Mouse (Mus musculus) limb, embryonic 15.5 days (tissue): Measurements from ENCODE around the gene Aff1. TPM values are rescaled to one million over a fixed set of nuclear protein-coding genes. Genes with fewer than 3 reads are reported as not detected.

Experiments used
- ATAC-seq: fragments of 200-750 bp; cut with Nextera tagmentation; 2 replicates; pipeline ENCODE4 v1.8.0; 2017; ENCODE audit warnings: low read depth, moderate TSS enrichment; ENCODE audit not compliant: insufficient number of reproducible peaks, low FRiP score, low TSS enrichment
- H3K27ac ChIP-seq: fragments of 300-500 bp; sonication (generic); 2 replicates; pipeline ENCODE4 v1.5.1; 2015; ENCODE audit warnings: moderate library complexity, mild to moderate bottlenecking, inconsistent platforms
- H3K27me3 ChIP-seq: fragments of 300-500 bp; sonication (generic); 2 replicates; pipeline ENCODE4 v1.6.1; 2015; ENCODE audit warnings: inconsistent platforms
- H3K36me3 ChIP-seq: fragments of 300-500 bp; sonication (generic); 2 replicates; pipeline ENCODE4 v1.6.1; 2015; ENCODE audit warnings: inconsistent platforms
- H3K4me1 ChIP-seq: fragments of 300-500 bp; sonication (generic); 2 replicates; pipeline ENCODE4 v1.6.1; 2015; ENCODE audit warnings: inconsistent platforms
- H3K4me2 ChIP-seq: fragments of 300-500 bp; sonication (generic); 2 replicates; pipeline ENCODE4 v1.6.1; 2015; ENCODE audit warnings: mild to moderate bottlenecking, inconsistent platforms
- H3K4me3 ChIP-seq: fragments of 300-500 bp; sonication (generic); 2 replicates; pipeline ENCODE4 v1.5.1; 2015; ENCODE audit warnings: mild to moderate bottlenecking, inconsistent platforms
- H3K9ac ChIP-seq: fragments of 300-500 bp; sonication (generic); 2 replicates; pipeline ENCODE4 v1.6.1; 2015; ENCODE audit warnings: inconsistent platforms
- H3K9me3 ChIP-seq: fragments of 300-500 bp; sonication (generic); 2 replicates; pipeline ENCODE4 v1.6.1; 2016; ENCODE audit warnings: inconsistent platforms
- WGBS: fragments of 180-500 bp; shearing (Covaris S2); methylation state at CpG from one replicate; pipeline ENCODE4 v1.1.7; 2015; 5-methylcytosine and 5-hydroxymethylcytosine counted together
- polyA plus RNA-seq: library from polyadenylated mRNA; unstranded; fragments of >200 nt; fragmentation: Nextera tagmentation; extraction: Ambion mirVana; gene quantifications from 2 replicates; pipeline ENCODE4 v1.2.1, GENCODE M21; 2015

The Aff1 gene
- 5.1 and 5.6 TPM in 2 replicates for polyA plus RNA-seq

- Histone ChIP-seq H3K4me1 (peaks cover 15% of the 10 kb centered on the region), H3K9me3 (no peaks in the 10 kb centered on the region), H3K4me2 (peak within 1 kb of the TSS; percentile 100), H3K9ac (peak within 1 kb of the TSS; percentile 40; the same call in 1 of the 2 replicates), H3K27ac (no peak within 1 kb of the TSS; the same call in 1 of the 2 replicates), H3K36me3 (no peaks in the 10 kb centered on the region), H3K27me3 (peaks cover 26% of the 10 kb centered on the region), H3K4me3 (peak within 1 kb of the TSS; percentile 64)
- ATAC-seq = peak; percentile 67
- WGBS = 3% methylated on average over 50 of the region's 50 CpGs
Observed at GRCm38 (mm10) chr5:103691624-103692530, at the start of gene Aff1. TSS of gene Aff1 (plus strand) at chr5:103692374.

GRCm38 (mm10) chr5:103644167-103644566 is 48.0 kb upstream of the Aff1 start:
- H3K36me3 ChIP-seq = no peaks in the 10 kb centered on the region
- no peak for ATAC-seq

GRCm38 (mm10) chr5:103647320-103647719 is 44.9 kb upstream of the Aff1 start:
- no peak overlapping the region for H3K9ac ChIP-seq
- no peaks in the 10 kb centered on the region for H3K27me3 ChIP-seq
- no peak overlapping the region for H3K27ac ChIP-seq
- no peaks in the 10 kb centered on the region for H3K9me3 ChIP-seq
- H3K4me1 ChIP-seq = no peaks in the 10 kb centered on the region
- no peaks in the 10 kb centered on the region for H3K36me3 ChIP-seq
- no peak overlapping the region for H3K4me2 ChIP-seq
- ATAC-seq = no peak
- 77% methylated on average over 3 of the region's 3 CpGs for WGBS
- H3K4me3 ChIP-seq = no peak overlapping the region

More at GRCm38 (mm10) chr5:103644167-103644566, 48.0 kb upstream of the Aff1 start:
- Histone ChIP-seq H3K27me3 (no peaks in the 10 kb centered on the region), H3K4me1 (no peaks in the 10 kb centered on the region), H3K4me2 (no peak overlapping the region), H3K27ac (no peak overlapping the region), H3K4me3 (no peak overlapping the region), H3K9ac (no peak overlapping the region), H3K9me3 (no peaks in the 10 kb centered on the region)
- WGBS = 94% methylated on average over 1 of the region's 1 CpGs

- Histone ChIP-seq H3K36me3 (no peaks in the 10 kb centered on the region), H3K27ac (no peak overlapping the region), H3K4me2 (no peak overlapping the region), H3K27me3 (peaks cover 3% of the 10 kb centered on the region; the same call in 1 of the 2 replicates), H3K9me3 (no peaks in the 10 kb centered on the region), H3K4me3 (no peak overlapping the region), H3K4me1 (peaks cover 9% of the 10 kb centered on the region), H3K9ac (no peak overlapping the region)
- no peak for ATAC-seq
- WGBS = 37% methylated on average over 6 of the region's 6 CpGs
Observed at GRCm38 (mm10) chr5:103654225-103654624, 37.9 kb upstream of the Aff1 start.

GRCm38 (mm10) chr5:103654780-103655179 is 37.4 kb upstream of the Aff1 start:
- Histone ChIP-seq H3K27ac (no peak overlapping the region), H3K4me3 (peak overlapping the region; percentile 56; the same call in 1 of the 2 replicates), H3K9me3 (no peaks in the 10 kb centered on the region), H3K9ac (no peak overlapping the region), H3K36me3 (no peaks in the 10 kb centered on the region), H3K4me1 (peaks cover 9% of the 10 kb centered on the region), H3K4me2 (peak overlapping the region; percentile 98; the same call in 1 of the 2 replicates), H3K27me3 (peaks cover 3% of the 10 kb centered on the region; the same call in 1 of the 2 replicates)
- 54% methylated on average over 4 of the region's 4 CpGs for WGBS
- ATAC-seq = no peak

GRCm38 (mm10) chr5:103655346-103656118 is 36.6 kb upstream of the Aff1 start, which contains the start of gene 1700016H13Rik:
TSS of gene 1700016H13Rik (minus strand) at chr5:103656010.
- ATAC-seq = peak; percentile 77; the same call in 1 of the 2 replicates
- H3K9me3 ChIP-seq = no peaks in the 10 kb centered on the region
- peak within 1 kb of the TSS; percentile 98 for H3K4me2 ChIP-seq
- H3K4me1 ChIP-seq = peaks cover 9% of the 10 kb centered on the region
- no peak within 1 kb of the TSS for H3K27ac ChIP-seq
- H3K4me3 ChIP-seq = peak within 1 kb of the TSS; percentile 56
- no peaks in the 10 kb centered on the region for H3K36me3 ChIP-seq
- peaks cover 3% of the 10 kb centered on the region; the same call in 1 of the 2 replicates for H3K27me3 ChIP-seq
- WGBS = 2% methylated on average over 53 of the region's 56 CpGs
- peak within 1 kb of the TSS; percentile 34; the same call in 1 of the 2 replicates for H3K9ac ChIP-seq

- H3K9ac ChIP-seq = no peak overlapping the region
- H3K9me3 ChIP-seq = no peaks in the 10 kb centered on the region
- no peak overlapping the region for H3K4me2 ChIP-seq
- H3K27me3 ChIP-seq = peaks cover 3% of the 10 kb centered on the region; the same call in 1 of the 2 replicates
- no peaks in the 10 kb centered on the region for H3K36me3 ChIP-seq
- H3K4me3 ChIP-seq = no peak overlapping the region
- H3K4me1 ChIP-seq = peaks cover 9% of the 10 kb centered on the region
- 66% methylated on average over 5 of the region's 5 CpGs for WGBS
- ATAC-seq = no peak
- H3K27ac ChIP-seq = no peak overlapping the region
Observed at GRCm38 (mm10) chr5:103658921-103659320, 33.3 kb upstream of the Aff1 start.

GRCm38 (mm10) chr5:103659571-103659970 is 32.6 kb upstream of the Aff1 start:
- Histone ChIP-seq H3K9me3 (no peaks in the 10 kb centered on the region), H3K27ac (no peak overlapping the region), H3K36me3 (no peaks in the 10 kb centered on the region), H3K27me3 (peaks cover 3% of the 10 kb centered on the region; the same call in 1 of the 2 replicates), H3K4me1 (peaks cover 9% of the 10 kb centered on the region), H3K9ac (no peak overlapping the region), H3K4me3 (no peak overlapping the region), H3K4me2 (no peak overlapping the region)
- 28% methylated on average over 3 of the region's 3 CpGs for WGBS
- ATAC-seq = no peak

GRCm38 (mm10) chr5:103664932-103665331 is 27.2 kb upstream of the Aff1 start:
- no peaks in the 10 kb centered on the region for H3K4me1 ChIP-seq
- H3K9me3 ChIP-seq = no peaks in the 10 kb centered on the region
- H3K36me3 ChIP-seq = no peaks in the 10 kb centered on the region
- H3K4me3 ChIP-seq = no peak overlapping the region
- H3K27ac ChIP-seq = no peak overlapping the region
- 77% methylated on average over 9 of the region's 9 CpGs for WGBS
- H3K4me2 ChIP-seq = no peak overlapping the region
- H3K27me3 ChIP-seq = no peaks in the 10 kb centered on the region
- H3K9ac ChIP-seq = no peak overlapping the region
- ATAC-seq = no peak

GRCm38 (mm10) chr5:103665876-103666275 is 26.3 kb upstream of the Aff1 start:
- no peak overlapping the region for H3K9ac ChIP-seq
- H3K4me2 ChIP-seq = no peak overlapping the region
- no peaks in the 10 kb centered on the region for H3K27me3 ChIP-seq
- no peaks in the 10 kb centered on the region for H3K4me1 ChIP-seq
- no peaks in the 10 kb centered on the region for H3K9me3 ChIP-seq
- H3K4me3 ChIP-seq = no peak overlapping the region
- no peak overlapping the region for H3K27ac ChIP-seq
- no peak for ATAC-seq
- 80% methylated on average over 2 of the region's 2 CpGs for WGBS
- H3K36me3 ChIP-seq = no peaks in the 10 kb centered on the region

- Histone ChIP-seq H3K4me3 (no peak overlapping the region), H3K9me3 (no peaks in the 10 kb centered on the region), H3K4me2 (no peak overlapping the region), H3K9ac (no peak overlapping the region), H3K4me1 (0 out of 2 replicates have a peak, but pooled peaks cover 2% of the 10 kb centered on the region), H3K27me3 (no peaks in the 10 kb centered on the region), H3K27ac (no peak overlapping the region), H3K36me3 (no peaks in the 10 kb centered on the region)
- 66% methylated on average over 3 of the region's 3 CpGs for WGBS
- no peak for ATAC-seq
Observed at GRCm38 (mm10) chr5:103671858-103672257, 20.3 kb upstream of the Aff1 start.
